Comparison of ENCODE assay signal across 16 mouse cellular contexts in the genomic region with DNA sequence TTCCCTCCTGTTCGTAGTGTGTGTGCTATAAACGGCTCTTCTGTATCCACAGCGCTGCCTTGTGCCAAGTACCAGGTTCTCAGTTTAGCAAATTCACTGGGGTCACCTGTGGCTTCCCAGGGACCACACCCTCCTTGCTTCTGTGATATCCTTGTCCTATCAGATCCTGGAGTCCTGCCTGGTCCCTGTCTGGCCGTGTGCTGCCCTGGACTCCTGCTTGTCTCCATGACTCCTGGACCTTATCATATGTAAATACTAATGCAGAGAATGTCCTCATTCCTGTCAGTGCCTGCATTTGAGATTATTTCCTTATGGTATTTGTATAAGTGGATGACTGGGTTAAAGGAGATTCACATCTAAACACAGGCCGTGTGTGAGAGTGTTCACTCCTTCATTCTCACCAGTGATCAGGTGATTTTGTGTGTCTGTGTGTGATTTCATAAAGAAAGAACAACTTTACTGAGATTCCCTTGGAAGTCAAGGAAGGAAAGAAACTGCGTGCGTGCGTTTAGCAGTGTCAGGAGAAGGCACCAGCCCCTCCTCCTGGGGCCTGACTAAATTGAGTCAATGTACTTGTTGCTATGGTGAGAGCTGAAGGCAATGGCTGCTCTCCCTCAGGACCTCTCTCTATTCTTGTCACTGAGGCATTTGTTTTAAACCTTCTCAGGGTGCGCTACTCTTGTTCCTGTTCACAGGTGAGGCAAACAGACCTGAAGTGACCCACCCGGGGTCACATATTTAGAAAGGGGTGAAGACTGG. TPM values are rescaled to one million over a fixed set of nuclear protein-coding genes. Genes with fewer than 3 reads are reported as not detected.
"Had no signal": no experiment of that assay in that cellular context is flagged by ENCODE, and none has a peak within 500 bp of the region (broad histone marks: within the 10 kb centered on the region; RNA-seq: fewer than 3 reads in every experiment).

No protein-coding gene starts in this region.

RNA-seq across cellular contexts. Expression of a gene that starts 17.9 kb away (rescaled TPM):
- polyA plus RNA-seq: heart, embryonic 10.5 days; hindbrain, embryonic 12.5 days; hindbrain, embryonic 14.5 days; kidney, embryonic 14.5 days; kidney, embryonic 16.5 days; limb, embryonic 10.5 days; limb, embryonic 12.5 days; liver, embryonic 11.5 days had no signal

RNA-seq across cellular contexts. Expression of a gene that starts 18.4 kb away (rescaled TPM):
- polyA plus RNA-seq: heart, embryonic 10.5 days; heart, embryonic 12.5 days; heart, embryonic 14.5 days; heart, embryonic 16.5 days; hindbrain, embryonic 10.5 days; hindbrain, embryonic 12.5 days; hindbrain, embryonic 14.5 days; hindbrain, embryonic 16.5 days; kidney, embryonic 14.5 days; limb, embryonic 10.5 days; limb, embryonic 12.5 days; liver, embryonic 11.5 days; liver, embryonic 13.5 days had no signal

RNA-seq across cellular contexts. Expression of a gene that starts 30.0 kb away (rescaled TPM):
- polyA plus RNA-seq: heart, embryonic 10.5 days; hindbrain, embryonic 10.5 days; hindbrain, embryonic 12.5 days; hindbrain, embryonic 14.5 days; hindbrain, embryonic 16.5 days; inflammation-experienced regulatory T-cells, adult 6 months; kidney, embryonic 14.5 days; limb, embryonic 10.5 days; limb, embryonic 12.5 days; liver, embryonic 11.5 days had no signal

RNA-seq across cellular contexts. Expression of a gene that starts 48.0 kb away (rescaled TPM):
- polyA plus RNA-seq: heart, embryonic 10.5 days; heart, embryonic 12.5 days; heart, embryonic 14.5 days; hindbrain, embryonic 10.5 days; hindbrain, embryonic 12.5 days; hindbrain, embryonic 14.5 days; hindbrain, embryonic 16.5 days; inflammation-experienced regulatory T-cells, adult 6 months; kidney, embryonic 14.5 days; kidney, embryonic 16.5 days; limb, embryonic 10.5 days; limb, embryonic 12.5 days; limb, embryonic 14.5 days; liver, embryonic 11.5 days had no signal
